In genomic region chr9:78255683-78256470, GRCm38 (mm10) we compare ENCODE assay signal across 12 mouse cellular contexts. TPM values are rescaled to one million over a fixed set of nuclear protein-coding genes. Genes with fewer than 3 reads are reported as not detected.
DNase-seq lines count a peak whose midpoint lies in the region.
"Not testable (repeated sequence)": the region's sequence is repeated elsewhere in the genome, so short reads cannot be mapped to it uniquely, and the experiment has no call there.
"Had no signal": no experiment of that assay in that cellular context is flagged by ENCODE, and none has a peak within 500 bp of the region (broad histone marks: within the 10 kb centered on the region; RNA-seq: fewer than 3 reads in every experiment).

No protein-coding gene starts in this region.

- intact Hi-C loops in heart, postnatal 10 days (cut with DNase I), result not testable (repeated sequence)

- peak; percentile 81 for DNase-seq in NIH3T3 (ENCODE audit: low read depth)
- peak; percentile 11 to 16 for DNase-seq in adrenal gland, postnatal 36 days
- DNase-seq in fibroblast of lung, adult 2 months (ENCODE audit: low read depth), result peak; percentile 58
- peak; percentile 12 to 21 for DNase-seq in heart, postnatal 10 days
- peak; percentile 74 to 86 for DNase-seq in kidney, adult 8-10 months
- DNase-seq in kidney, postnatal 36 days, result peak; percentile 50 to 74
- peak; percentile 10 for DNase-seq in skeletal muscle tissue, adult 2 months (ENCODE audit: low read depth, low spot score)

RNA-seq across cellular contexts. Expression of gene Gm3776, which starts 1.1 kb away (rescaled TPM):
- total RNA-seq in adrenal gland, postnatal 36 days (2021), result not detected
- not detected for total RNA-seq in heart, postnatal 10 days (2021)
- total RNA-seq: adrenal gland, postnatal 4 days; ES-E14; layer of hippocampus, adult 2 months; left cerebral cortex, adult 18-20 months; left cerebral cortex, postnatal 4 days had no signal

RNA-seq across cellular contexts. Expression of gene Gsta1, which starts 25.4 kb away (rescaled TPM):
- 1 to 10 TPM in 1 of 2 experiments, not detected in 1; 1.1 TPM for total RNA-seq in adrenal gland, postnatal 36 days (2021)
- total RNA-seq in heart, postnatal 10 days (2021), result under 1 TPM in 1 of 2 experiments, not detected in 1; 0.55 TPM
- total RNA-seq: ES-E14; layer of hippocampus, adult 2 months; left cerebral cortex, adult 18-20 months; left cerebral cortex, postnatal 4 days had no signal

RNA-seq across cellular contexts. Expression of gene Gm10639, which starts 33.8 kb away (rescaled TPM):
- total RNA-seq in adrenal gland, postnatal 36 days (2021), result not detected
- total RNA-seq in heart, postnatal 10 days (2021), result not detected
- total RNA-seq: ES-E14; layer of hippocampus, adult 2 months; left cerebral cortex, adult 18-20 months; left cerebral cortex, postnatal 4 days had no signal

RNA-seq across cellular contexts. Expression of gene Omt2a, which starts 58.7 kb away (rescaled TPM):
- total RNA-seq in adrenal gland, postnatal 36 days (2021), result not detected
- total RNA-seq in heart, postnatal 10 days (2021), result not detected
- total RNA-seq: adrenal gland, postnatal 4 days; layer of hippocampus, adult 2 months; left cerebral cortex, adult 18-20 months; left cerebral cortex, postnatal 4 days had no signal

Comparison
In these comparisons a context has a peak if more than half of its experiments do, and no peak if none do; other contexts are left out.
1. Peak in every context shown above with its lines: DNase-seq.
2. DNase-seq: peak in every context shown above with its lines; median percentile 81 in NIH3T3; 80 in kidney, adult 8-10 months; 62 in kidney, postnatal 36 days; 58 in fibroblast of lung, adult 2 months; 16 in heart, postnatal 10 days; 14 in adrenal gland, postnatal 36 days; 10 in skeletal muscle tissue, adult 2 months.